Mouse (Mus musculus): Measurements from ENCODE around the gene 4930467E23Rik. TPM values are rescaled to one million over a fixed set of nuclear protein-coding genes. Genes with fewer than 3 reads are reported as not detected.
"Not testable (repeated sequence)": the region's sequence is repeated elsewhere in the genome, so short reads cannot be mapped to it uniquely, and the experiment has no call there.

The 4930467E23Rik gene
- polyA plus RNA-seq, 1 experiment from 2014 or later: not detected

DNA sequence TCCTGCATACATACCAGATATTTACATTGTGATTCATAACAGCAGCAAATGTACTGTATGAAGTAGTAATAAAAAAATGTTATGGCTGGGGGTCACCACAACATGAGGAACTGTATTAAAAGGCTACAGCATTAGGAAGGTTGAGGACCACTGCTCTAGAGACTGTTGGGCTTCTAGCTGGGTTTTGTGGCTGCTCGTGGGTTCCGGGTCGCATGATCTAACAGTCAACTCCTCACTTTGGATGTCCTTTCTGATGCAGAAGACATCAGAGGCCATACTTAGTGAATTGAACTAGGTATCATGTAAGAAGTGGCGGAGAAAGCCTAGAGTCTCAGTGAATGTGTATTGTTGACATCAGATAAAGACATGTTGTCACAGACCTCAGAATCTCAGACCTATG, 19.9 kb upstream of the 4930467E23Rik start:
- H3K27me3 ChIP-seq (ENCODE audit: insufficient read depth, low read length); H3K4me1 ChIP-seq (ENCODE audit: insufficient read depth); ATAC-seq (ENCODE audit: insufficient read depth); H3K27ac ChIP-seq (ENCODE audit: low read depth); H3K4me3 ChIP-seq (ENCODE audit: low read depth, low read length); H3K9ac ChIP-seq; DNase-seq; H3K4me2 ChIP-seq; H3K9me3 ChIP-seq (ENCODE audit: low read depth, low read length); H3K36me3 ChIP-seq (ENCODE audit: insufficient read depth): not testable (repeated sequence)
- 89% methylated on average over 4 of the region's 4 CpGs for WGBS

GRCm38 (mm10) chr8:19711171-19711860, 18.1 kb upstream of the 4930467E23Rik start:
- not testable (repeated sequence) for H3K4me3 ChIP-seq (ENCODE audit: low read depth, low read length); H3K36me3 ChIP-seq (ENCODE audit: insufficient read depth); ATAC-seq (ENCODE audit: insufficient read depth); H3K9ac ChIP-seq; H3K4me2 ChIP-seq; DNase-seq; H3K27me3 ChIP-seq (ENCODE audit: insufficient read depth, low read length); H3K9me3 ChIP-seq (ENCODE audit: low read depth, low read length); H3K4me1 ChIP-seq (ENCODE audit: insufficient read depth); H3K27ac ChIP-seq (ENCODE audit: low read depth)
- WGBS: 81% methylated on average over 5 of the region's 9 CpGs

DNA sequence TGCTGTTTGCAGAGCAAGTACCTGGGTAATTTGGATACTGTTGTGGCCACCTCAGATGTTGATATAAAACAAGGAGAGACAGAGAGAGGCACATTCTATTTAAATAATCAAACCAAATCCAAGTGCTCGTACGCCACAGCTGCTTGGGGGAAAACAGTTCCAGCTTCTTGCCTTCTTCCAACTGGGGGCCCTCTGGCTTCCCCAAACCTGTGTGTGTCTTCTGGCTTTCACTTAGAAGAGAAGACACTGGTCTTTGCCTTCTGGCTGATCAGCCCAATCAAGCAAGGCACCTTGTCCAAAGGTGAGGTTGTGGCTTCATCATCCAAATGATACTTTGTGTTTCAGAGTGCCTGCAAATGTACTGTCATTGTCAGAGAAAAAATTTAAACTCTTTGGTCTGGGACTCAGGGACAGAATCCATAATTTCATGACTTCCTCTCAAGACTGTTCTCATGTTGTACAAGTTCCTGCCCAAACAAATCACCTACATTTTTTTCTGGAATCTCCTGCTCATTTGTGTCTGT, 17.1 kb upstream of the 4930467E23Rik start:
- not testable (repeated sequence) for H3K36me3 ChIP-seq (ENCODE audit: insufficient read depth); H3K4me3 ChIP-seq (ENCODE audit: low read depth, low read length); H3K4me1 ChIP-seq (ENCODE audit: insufficient read depth); H3K9me3 ChIP-seq (ENCODE audit: low read depth, low read length); H3K9ac ChIP-seq; H3K27me3 ChIP-seq (ENCODE audit: insufficient read depth, low read length); DNase-seq; ATAC-seq (ENCODE audit: insufficient read depth); H3K4me2 ChIP-seq; H3K27ac ChIP-seq (ENCODE audit: low read depth)
- 76% methylated on average over 2 of the region's 2 CpGs for WGBS

- not testable (repeated sequence) for H3K36me3 ChIP-seq (ENCODE audit: insufficient read depth); H3K9me3 ChIP-seq (ENCODE audit: low read depth, low read length); ATAC-seq (ENCODE audit: insufficient read depth); H3K4me3 ChIP-seq (ENCODE audit: low read depth, low read length); H3K4me2 ChIP-seq; DNase-seq; H3K27me3 ChIP-seq (ENCODE audit: insufficient read depth, low read length); H3K27ac ChIP-seq (ENCODE audit: low read depth); H3K9ac ChIP-seq; H3K4me1 ChIP-seq (ENCODE audit: insufficient read depth)
- WGBS: 70% methylated on average over 4 of the region's 4 CpGs
These were observed 16.6 kb upstream of the 4930467E23Rik start for GRCm38 (mm10) chr8:19712816-19713215.

DNA sequence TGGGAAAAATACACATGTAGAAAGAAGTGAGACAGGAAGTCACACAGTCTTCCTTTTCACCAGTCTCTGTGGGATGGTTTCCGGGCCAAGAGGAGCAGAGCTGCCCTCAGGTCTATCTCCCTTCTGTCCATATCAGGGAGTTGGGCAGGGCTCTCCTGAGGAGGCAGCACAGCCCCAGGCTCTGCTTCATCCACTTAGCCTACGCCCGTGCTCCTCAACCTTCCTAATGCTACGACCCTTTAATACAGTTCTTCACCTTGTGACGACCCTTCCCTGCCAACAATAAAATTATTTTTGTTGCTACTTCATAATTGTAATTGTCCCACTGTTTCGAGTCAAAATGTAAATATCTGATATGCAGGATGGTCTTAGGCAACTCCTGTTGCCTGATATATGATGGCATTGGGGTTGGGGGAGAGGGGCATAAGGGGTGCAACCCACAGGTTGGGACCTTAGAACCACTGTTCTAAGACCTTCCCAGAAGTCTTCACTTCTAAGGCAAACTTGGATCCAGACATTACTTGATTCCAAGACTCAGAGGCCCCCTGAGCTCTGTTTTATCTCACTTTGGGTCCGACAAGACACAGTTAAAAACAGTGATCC, 16.0 kb upstream of the 4930467E23Rik start:
- ATAC-seq (ENCODE audit: insufficient read depth): peak; percentile 52
- not testable (repeated sequence) for H3K27me3 ChIP-seq (ENCODE audit: insufficient read depth, low read length); DNase-seq; H3K9ac ChIP-seq; H3K4me1 ChIP-seq (ENCODE audit: insufficient read depth); H3K36me3 ChIP-seq (ENCODE audit: insufficient read depth); H3K9me3 ChIP-seq (ENCODE audit: low read depth, low read length); H3K4me3 ChIP-seq (ENCODE audit: low read depth, low read length); H3K4me2 ChIP-seq; H3K27ac ChIP-seq (ENCODE audit: low read depth)
- 80% methylated on average over 6 of the region's 7 CpGs for WGBS

GRCm38 (mm10) chr8:19714426-19714825, 14.9 kb upstream of the 4930467E23Rik start:
- not testable (repeated sequence) for H3K9me3 ChIP-seq (ENCODE audit: low read depth, low read length); H3K9ac ChIP-seq; DNase-seq; H3K27me3 ChIP-seq (ENCODE audit: insufficient read depth, low read length); H3K4me3 ChIP-seq (ENCODE audit: low read depth, low read length); H3K4me1 ChIP-seq (ENCODE audit: insufficient read depth); ATAC-seq (ENCODE audit: insufficient read depth); H3K27ac ChIP-seq (ENCODE audit: low read depth); H3K36me3 ChIP-seq (ENCODE audit: insufficient read depth); H3K4me2 ChIP-seq
- WGBS: 89% methylated on average over 2 of the region's 2 CpGs

DNA sequence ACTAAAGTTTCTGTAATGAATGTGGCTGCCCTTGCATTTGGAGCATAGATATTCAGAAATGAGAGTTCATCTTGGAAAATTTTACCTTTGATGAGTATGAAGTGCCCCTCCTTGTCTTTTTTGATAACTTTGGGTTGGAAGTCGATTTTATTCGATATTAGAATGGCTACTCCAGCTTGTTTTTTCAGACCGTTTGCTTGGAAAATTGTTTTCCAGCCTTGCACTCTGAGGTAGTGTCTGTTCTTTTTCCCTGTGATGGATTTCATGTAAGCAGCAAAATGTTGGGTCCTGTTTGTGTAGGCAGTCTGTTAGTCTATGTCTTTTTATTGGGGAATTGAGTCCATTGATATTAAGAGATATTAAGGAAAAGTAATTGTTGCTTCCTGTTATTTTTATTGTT, 14.1 kb upstream of the 4930467E23Rik start:
- WGBS: 88% methylated on average over 3 of the region's 3 CpGs
- H3K9ac ChIP-seq; H3K27me3 ChIP-seq (ENCODE audit: insufficient read depth, low read length); H3K36me3 ChIP-seq (ENCODE audit: insufficient read depth); DNase-seq; H3K4me3 ChIP-seq (ENCODE audit: low read depth, low read length); H3K4me2 ChIP-seq; ATAC-seq (ENCODE audit: insufficient read depth); H3K27ac ChIP-seq (ENCODE audit: low read depth); H3K4me1 ChIP-seq (ENCODE audit: insufficient read depth); H3K9me3 ChIP-seq (ENCODE audit: low read depth, low read length): not testable (repeated sequence)

- WGBS: 93% methylated on average over 3 of the region's 3 CpGs
These were observed 11.5 kb upstream of the 4930467E23Rik start for GRCm38 (mm10) chr8:19717851-19718250.

DNA sequence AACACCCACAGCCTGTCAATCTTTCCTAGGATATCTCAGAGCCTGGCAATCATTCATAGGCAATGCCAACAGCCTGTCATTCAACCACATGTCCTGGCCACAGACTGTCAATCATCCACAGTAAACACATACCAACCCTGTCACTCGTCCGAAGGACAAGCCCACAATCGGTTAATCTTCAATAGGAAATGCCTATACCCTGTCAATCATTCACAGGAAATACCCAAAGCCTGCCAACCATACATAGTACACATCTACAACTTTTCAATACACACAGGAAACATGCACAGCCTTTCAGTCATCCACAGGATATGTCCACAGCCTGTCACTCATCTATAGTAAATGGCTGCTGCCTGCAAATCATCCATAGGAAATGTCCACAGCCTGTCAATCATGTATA, 9.9 kb upstream of the 4930467E23Rik start:
- H3K4me1 ChIP-seq (ENCODE audit: insufficient read depth); DNase-seq; H3K27ac ChIP-seq (ENCODE audit: low read depth); H3K4me3 ChIP-seq (ENCODE audit: low read depth, low read length); H3K9ac ChIP-seq; H3K27me3 ChIP-seq (ENCODE audit: insufficient read depth, low read length); H3K36me3 ChIP-seq (ENCODE audit: insufficient read depth); H3K9me3 ChIP-seq (ENCODE audit: low read depth, low read length); ATAC-seq (ENCODE audit: insufficient read depth); H3K4me2 ChIP-seq: not testable (repeated sequence)
- WGBS: 63% methylated on average over 3 of the region's 3 CpGs

More at GRCm38 (mm10) chr8:19717851-19718250, 11.5 kb upstream of the 4930467E23Rik start:
- not testable (repeated sequence) for ATAC-seq (ENCODE audit: insufficient read depth); H3K9ac ChIP-seq; H3K27ac ChIP-seq (ENCODE audit: low read depth); H3K36me3 ChIP-seq (ENCODE audit: insufficient read depth); H3K27me3 ChIP-seq (ENCODE audit: insufficient read depth, low read length); H3K4me1 ChIP-seq (ENCODE audit: insufficient read depth); DNase-seq; H3K9me3 ChIP-seq (ENCODE audit: low read depth, low read length); H3K4me2 ChIP-seq; H3K4me3 ChIP-seq (ENCODE audit: low read depth, low read length)

DNA sequence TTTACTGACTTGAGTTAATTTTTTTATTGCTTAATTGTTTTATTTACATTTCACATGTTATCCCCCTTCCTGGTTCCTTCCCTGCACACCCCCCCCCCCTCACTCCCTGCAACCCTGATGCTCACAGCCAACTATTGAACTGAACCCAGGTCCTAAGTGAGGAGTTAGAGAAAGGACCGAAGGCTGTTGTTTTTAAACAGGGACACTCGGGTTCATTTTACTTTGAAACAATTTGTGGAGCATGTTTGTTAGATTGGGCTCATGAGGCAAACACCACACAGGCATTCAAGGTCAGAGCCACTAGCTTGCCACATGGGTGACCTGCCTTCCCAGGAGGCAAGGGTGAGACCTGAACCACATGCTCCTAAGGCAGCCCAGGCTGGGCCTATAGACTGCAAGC, 4.5 kb upstream of the 4930467E23Rik start:
- not testable (repeated sequence) for H3K36me3 ChIP-seq (ENCODE audit: insufficient read depth); H3K27me3 ChIP-seq (ENCODE audit: insufficient read depth, low read length); H3K9ac ChIP-seq; H3K4me3 ChIP-seq (ENCODE audit: low read depth, low read length); H3K9me3 ChIP-seq (ENCODE audit: low read depth, low read length); H3K4me2 ChIP-seq; H3K4me1 ChIP-seq (ENCODE audit: insufficient read depth); DNase-seq; H3K27ac ChIP-seq (ENCODE audit: low read depth); ATAC-seq (ENCODE audit: insufficient read depth)
- WGBS: 59% methylated on average over 2 of the region's 2 CpGs

Measured in lung, embryonic 14.5 days (tissue).